Mouse (Mus musculus): Measurements from ENCODE around the gene Sh2d3c. TPM values are rescaled to one million over a fixed set of nuclear protein-coding genes. Genes with fewer than 3 reads are reported as not detected.

Gene Sh2d3c
- polyA plus RNA-seq, 1 experiment from 2014 or later, result 28.6 TPM

DNA sequence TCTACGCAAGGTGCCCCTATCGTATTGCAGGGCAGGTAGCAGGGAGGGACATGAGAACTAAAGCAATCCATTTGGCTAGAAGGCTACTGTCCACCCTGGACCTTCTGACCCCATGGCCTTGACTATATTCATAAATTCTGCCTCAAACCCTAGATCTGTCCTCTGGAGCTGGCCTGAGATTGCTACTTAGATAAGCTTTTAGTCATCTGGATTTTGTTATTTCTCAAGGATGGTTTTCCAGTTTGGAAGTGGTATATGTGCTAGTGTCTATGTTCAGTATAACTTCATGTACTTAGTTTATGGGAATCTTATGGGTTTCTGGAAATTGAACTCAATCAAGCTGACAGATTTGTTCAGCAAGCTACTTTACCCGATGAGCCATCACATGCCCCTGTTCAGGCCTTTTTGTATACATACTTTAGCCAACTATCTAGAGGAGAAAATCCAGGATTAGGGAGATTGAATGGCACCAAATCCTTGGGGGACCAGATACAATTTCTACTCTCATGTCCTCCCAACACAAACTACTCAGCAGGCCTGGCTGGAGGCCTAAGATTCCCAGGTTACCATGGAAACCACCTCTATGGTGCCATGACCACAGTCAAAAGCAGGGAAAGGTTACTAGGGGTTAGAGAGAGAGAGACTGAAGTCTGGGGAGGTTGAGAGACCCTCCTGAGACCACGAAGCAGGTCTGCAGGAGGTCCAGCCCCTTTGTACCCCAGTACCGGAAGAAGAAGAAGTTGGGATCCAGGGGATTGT, 48.7 kb downstream of the Sh2d3c start:
- no peaks in the 10 kb centered on the region for H3K36me3 ChIP-seq (replicated peaks)
- DNase-seq (ENCODE audit: extremely low spot score, low spot score), result no peak
- H3K4me3 ChIP-seq, result no peak overlapping the region
- H3K27me3 ChIP-seq (ENCODE audit: poor library complexity, severe bottlenecking), result no peaks in the 10 kb centered on the region
- H3K9me3 ChIP-seq, result no peaks in the 10 kb centered on the region
- peak overlapping the region; percentile 40; the same call in 1 of the 2 replicates for H3K27ac ChIP-seq
- peaks cover 41% of the 10 kb centered on the region for H3K4me1 ChIP-seq
- WGBS, result 71% methylated on average over 5 of the region's 5 CpGs

DNA sequence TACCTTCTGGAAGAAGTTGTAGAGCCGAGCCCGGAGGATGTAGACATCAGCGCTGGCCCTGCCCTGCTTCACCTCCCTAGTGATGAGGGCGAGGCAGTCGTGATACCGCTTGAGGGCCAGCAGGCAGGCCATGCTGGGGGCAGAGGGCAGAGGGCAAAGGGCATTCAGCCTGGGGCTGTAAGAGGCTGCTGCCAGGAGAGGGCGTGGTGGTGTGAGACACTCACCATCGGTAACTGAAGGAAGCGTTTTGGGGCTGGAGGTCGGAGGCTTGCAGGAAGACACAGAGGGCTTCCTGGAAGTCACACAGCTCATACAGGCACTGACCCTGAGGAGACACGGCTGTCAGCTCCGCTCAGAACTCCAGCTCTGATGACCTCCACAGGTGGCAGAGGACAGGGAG, 51.0 kb downstream of the Sh2d3c start:
- peaks cover 9% of the 10 kb centered on the region for H3K27me3 ChIP-seq (ENCODE audit: poor library complexity, severe bottlenecking)
- H3K36me3 ChIP-seq (replicated peaks), result no peaks in the 10 kb centered on the region
- H3K4me1 ChIP-seq, result peaks cover 62% of the 10 kb centered on the region
- no peaks in the 10 kb centered on the region for H3K9me3 ChIP-seq
- WGBS, result 32% methylated on average over 12 of the region's 12 CpGs
- no peak for DNase-seq (ENCODE audit: extremely low spot score, low spot score)
- no peak overlapping the region for H3K27ac ChIP-seq
- no peak overlapping the region for H3K4me3 ChIP-seq

DNA sequence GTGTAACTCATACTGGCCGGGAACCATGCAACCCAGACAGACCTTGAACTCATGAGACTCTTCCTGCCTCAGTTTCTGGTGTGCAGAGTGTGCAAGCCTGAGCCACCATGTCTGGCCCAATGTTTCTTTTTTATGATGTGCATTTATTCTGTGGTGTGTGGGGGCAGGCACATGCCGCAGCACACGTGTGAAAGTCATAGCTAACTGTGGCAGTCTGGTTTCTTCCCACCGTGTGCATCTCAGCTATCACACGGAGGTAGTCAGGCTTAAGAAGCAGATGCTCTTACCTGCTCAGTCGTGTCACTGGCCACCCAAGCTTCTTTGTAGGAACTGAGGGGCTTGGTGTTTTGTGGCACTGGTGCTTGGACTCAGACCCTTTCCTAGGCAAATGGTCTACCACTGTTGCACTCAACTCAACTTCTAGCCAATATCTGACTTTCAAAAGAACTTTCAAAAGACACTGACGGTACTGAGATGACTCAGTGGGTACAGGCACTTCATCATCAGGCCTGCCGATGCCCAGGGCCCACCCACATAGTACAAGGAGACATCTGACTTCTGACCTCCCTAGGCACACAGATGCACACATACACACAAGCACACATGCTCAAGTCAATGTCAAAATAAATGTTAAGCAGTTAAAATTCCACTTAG, 51.9 kb downstream of the Sh2d3c start:
- 85% methylated on average over 8 of the region's 8 CpGs for WGBS
- no peak for DNase-seq (ENCODE audit: extremely low spot score, low spot score)
- H3K27me3 ChIP-seq (ENCODE audit: poor library complexity, severe bottlenecking), result peaks cover 15% of the 10 kb centered on the region
- no peaks in the 10 kb centered on the region for H3K36me3 ChIP-seq (replicated peaks)
- H3K9me3 ChIP-seq, result no peaks in the 10 kb centered on the region
- peaks cover 55% of the 10 kb centered on the region for H3K4me1 ChIP-seq
- no peak overlapping the region for H3K27ac ChIP-seq
- H3K4me3 ChIP-seq, result no peak overlapping the region

DNA sequence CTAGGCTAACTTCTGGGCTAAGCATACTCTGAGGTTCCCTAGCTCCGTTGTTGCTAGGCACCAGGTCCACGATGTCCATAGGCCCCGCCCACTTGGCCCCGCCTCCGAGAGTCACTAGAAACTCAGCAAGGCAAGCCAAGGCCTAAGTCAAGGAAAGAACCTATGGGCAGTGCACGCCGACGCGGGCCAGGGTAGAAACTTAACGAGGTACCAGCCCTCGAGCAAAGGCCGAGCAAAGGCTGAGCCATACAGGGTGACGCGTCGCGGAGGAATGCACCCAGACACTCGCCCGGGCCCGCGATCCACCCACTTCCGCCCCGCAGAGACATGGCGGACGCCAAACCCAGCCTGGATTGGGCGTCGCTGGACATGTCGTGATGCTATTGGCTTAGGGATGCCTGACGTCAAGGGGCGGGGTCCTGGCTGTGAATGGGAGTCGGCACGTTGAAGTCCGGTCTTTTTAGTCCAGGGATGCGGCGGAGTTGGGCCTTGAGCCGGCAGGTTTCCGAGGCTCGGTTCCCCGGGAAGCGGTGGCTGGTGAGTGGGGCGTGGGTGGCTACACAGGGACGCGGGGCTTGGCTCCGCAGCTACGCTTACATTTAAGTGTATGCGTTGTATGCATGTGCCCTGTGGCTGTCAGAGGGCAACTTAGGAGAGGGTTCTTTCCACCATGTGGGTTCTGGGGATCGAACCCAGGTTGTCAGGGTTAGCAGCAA, 54.7 kb downstream of the Sh2d3c start, which contains the start of the genes Ttc16 and Ptrh1:
Ttc16 (minus strand) TSS at position 275 of the 716 bp plus-strand sequence.
Ptrh1 (plus strand) TSS at position 428 of the 716 bp plus-strand sequence.
- H3K27ac ChIP-seq, result peak within 1 kb of the TSS; percentile 85

DNA sequence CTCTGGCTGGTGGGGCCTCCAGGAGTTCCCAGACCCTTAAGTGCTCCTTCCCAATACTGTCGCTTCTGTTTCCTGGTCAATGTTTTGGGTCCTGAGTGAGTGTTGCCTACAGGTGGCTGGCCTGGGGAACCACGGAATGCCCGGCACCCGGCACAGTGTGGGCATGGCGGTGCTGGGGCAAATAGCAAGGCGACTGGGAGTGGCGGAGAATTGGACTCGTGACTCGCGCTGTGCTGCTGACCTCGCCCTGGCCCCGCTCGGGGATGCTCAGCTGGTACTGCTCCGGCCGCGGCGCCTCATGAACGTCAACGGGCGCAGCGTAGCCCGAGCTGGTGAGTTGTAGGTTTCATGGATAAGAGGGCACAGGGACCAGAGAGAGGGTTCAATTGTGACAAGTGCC, 55.3 kb downstream of the Sh2d3c start:
- Histone ChIP-seq H3K4me1 (peaks cover 40% of the 10 kb centered on the region), H3K4me3 (peak overlapping the region; percentile 73), H3K36me3 (replicated peaks) (no peaks in the 10 kb centered on the region), H3K9me3 (no peaks in the 10 kb centered on the region), H3K27ac (0 out of 2 replicates have a peak overlapping the region, but pooled peaks have one; percentile 1), H3K27me3 (ENCODE audit: poor library complexity, severe bottlenecking) (peaks cover 15% of the 10 kb centered on the region)
- 22% methylated on average over 22 of the region's 22 CpGs for WGBS
- DNase-seq (ENCODE audit: extremely low spot score, low spot score), result no peak

More for the DNA sequence above, 54.7 kb downstream of the Sh2d3c start, which contains the start of the genes Ttc16 and Ptrh1:
- DNase-seq (ENCODE audit: extremely low spot score, low spot score), result peak; percentile 98
- H3K4me1 ChIP-seq, result peaks cover 41% of the 10 kb centered on the region
- peak within 1 kb of the TSS; percentile 73 for H3K4me3 ChIP-seq
- no peaks in the 10 kb centered on the region for H3K9me3 ChIP-seq
- under 1% methylated on average over 46 of the region's 46 CpGs for WGBS
- H3K36me3 ChIP-seq (replicated peaks), result no peaks in the 10 kb centered on the region
- peaks cover 15% of the 10 kb centered on the region for H3K27me3 ChIP-seq (ENCODE audit: poor library complexity, severe bottlenecking)

DNA sequence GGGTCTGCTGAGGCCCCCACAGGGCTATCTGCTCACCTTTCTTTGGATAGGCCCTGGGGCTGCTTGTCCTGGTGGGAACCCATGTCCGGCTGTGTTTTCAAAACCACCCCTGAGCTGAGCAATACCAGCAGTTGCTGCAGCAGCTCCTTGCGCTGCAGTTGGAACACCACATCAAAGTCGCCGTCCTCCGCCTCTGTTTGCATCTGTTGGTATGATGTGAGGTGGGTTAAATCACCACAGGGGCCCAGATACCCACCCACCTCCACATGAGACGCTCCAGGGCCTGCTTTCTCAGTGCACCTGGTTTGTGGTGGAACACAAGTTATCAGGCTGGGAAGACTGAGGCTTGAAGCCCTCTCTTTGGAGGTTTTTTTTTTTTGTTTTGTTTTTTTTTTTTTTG, 57.2 kb downstream of the Sh2d3c start:
- no peak overlapping the region for H3K27ac ChIP-seq
- WGBS, result 92% methylated on average over 6 of the region's 6 CpGs
- DNase-seq (ENCODE audit: extremely low spot score, low spot score), result no peak

DNA sequence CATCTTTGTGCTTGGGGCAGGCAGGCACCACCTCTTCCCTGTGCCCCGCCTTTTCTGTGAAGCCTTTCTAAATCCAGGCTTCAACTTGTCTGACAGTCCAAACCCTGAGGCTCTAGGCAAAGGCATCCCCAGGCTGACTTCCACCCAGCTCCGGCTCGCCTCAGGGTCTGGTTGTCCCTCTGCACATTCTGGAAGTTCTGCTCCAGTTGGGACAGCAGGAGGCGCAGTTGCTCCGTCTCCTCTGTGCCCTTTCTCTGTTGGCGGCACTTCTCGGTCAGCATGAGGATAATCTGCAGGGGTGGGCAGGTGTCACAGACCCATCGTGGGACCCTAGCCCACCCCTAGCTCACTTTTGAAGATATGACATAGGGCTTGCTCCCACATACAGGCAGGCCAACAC, 58.3 kb downstream of the Sh2d3c start:
- H3K36me3 ChIP-seq (replicated peaks), result no peaks in the 10 kb centered on the region
- 20% methylated on average over 8 of the region's 8 CpGs for WGBS
- H3K9me3 ChIP-seq, result no peaks in the 10 kb centered on the region
- H3K27me3 ChIP-seq (ENCODE audit: poor library complexity, severe bottlenecking), result peaks cover 15% of the 10 kb centered on the region
- no peak overlapping the region for H3K27ac ChIP-seq
- H3K4me1 ChIP-seq, result peaks cover 34% of the 10 kb centered on the region
- H3K4me3 ChIP-seq, result no peak overlapping the region
- peak; percentile 57 for DNase-seq (ENCODE audit: extremely low spot score, low spot score)

More for the DNA sequence above, 57.2 kb downstream of the Sh2d3c start:
- peaks cover 30% of the 10 kb centered on the region for H3K4me1 ChIP-seq
- no peak overlapping the region for H3K4me3 ChIP-seq
- H3K27me3 ChIP-seq (ENCODE audit: poor library complexity, severe bottlenecking), result peaks cover 15% of the 10 kb centered on the region
- H3K9me3 ChIP-seq, result no peaks in the 10 kb centered on the region
- H3K36me3 ChIP-seq (replicated peaks), result no peaks in the 10 kb centered on the region

DNA sequence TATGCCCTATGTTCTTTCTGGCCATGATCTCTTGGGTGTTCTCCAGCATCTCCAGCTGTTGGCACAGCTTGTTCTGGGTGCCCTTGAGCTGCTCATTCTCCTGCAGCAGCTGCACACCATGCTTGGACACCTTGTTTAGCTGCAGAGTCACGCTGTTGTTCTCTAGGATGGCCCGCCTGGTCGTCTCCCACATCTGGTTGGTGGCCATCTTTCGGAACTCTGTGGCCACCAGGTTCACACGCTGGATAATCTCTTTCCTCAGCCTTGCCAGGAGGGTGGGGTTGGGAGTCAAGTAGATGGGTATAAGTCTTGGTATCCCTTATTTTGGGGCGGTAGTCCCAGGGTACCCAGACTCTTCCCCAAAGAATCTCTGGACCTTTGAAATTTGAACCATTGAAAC, 58.9 kb downstream of the Sh2d3c start:
- H3K36me3 ChIP-seq (replicated peaks), result no peaks in the 10 kb centered on the region
- H3K4me1 ChIP-seq, result peaks cover 38% of the 10 kb centered on the region
- H3K27ac ChIP-seq, result no peak overlapping the region
- peaks cover 15% of the 10 kb centered on the region for H3K27me3 ChIP-seq (ENCODE audit: poor library complexity, severe bottlenecking)
- DNase-seq (ENCODE audit: extremely low spot score, low spot score), result no peak
- 87% methylated on average over 6 of the region's 6 CpGs for WGBS
- H3K9me3 ChIP-seq, result no peaks in the 10 kb centered on the region
- H3K4me3 ChIP-seq, result no peak overlapping the region

DNA sequence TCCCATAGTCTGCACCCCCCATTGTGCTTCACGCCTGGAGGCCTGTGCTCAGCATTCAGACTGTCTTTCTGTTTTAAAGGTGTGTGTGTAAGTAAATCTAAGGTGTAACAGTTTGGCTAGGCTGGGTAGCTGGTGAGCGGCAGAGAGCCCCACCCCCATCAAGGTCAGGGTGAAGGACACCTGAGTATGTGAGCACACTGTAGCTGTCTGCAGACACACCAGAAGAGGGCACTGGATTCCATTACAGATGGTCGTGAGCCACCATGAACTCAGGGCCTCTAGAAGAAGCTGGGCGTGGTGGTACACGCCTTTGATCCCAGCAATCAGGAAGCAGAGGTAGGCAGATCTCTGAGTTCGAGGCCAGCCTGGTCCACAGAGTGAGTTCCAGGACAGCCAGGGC, 60.9 kb downstream of the Sh2d3c start:
- H3K27ac ChIP-seq, result no peak overlapping the region
- 84% methylated on average over 6 of the region's 6 CpGs for WGBS
- no peak overlapping the region for H3K4me3 ChIP-seq
- H3K4me1 ChIP-seq, result peaks cover 20% of the 10 kb centered on the region
- no peaks in the 10 kb centered on the region for H3K9me3 ChIP-seq
- H3K36me3 ChIP-seq (replicated peaks), result no peaks in the 10 kb centered on the region
- peaks cover 8% of the 10 kb centered on the region for H3K27me3 ChIP-seq (ENCODE audit: poor library complexity, severe bottlenecking)
- no peak for DNase-seq (ENCODE audit: extremely low spot score, low spot score)

DNA sequence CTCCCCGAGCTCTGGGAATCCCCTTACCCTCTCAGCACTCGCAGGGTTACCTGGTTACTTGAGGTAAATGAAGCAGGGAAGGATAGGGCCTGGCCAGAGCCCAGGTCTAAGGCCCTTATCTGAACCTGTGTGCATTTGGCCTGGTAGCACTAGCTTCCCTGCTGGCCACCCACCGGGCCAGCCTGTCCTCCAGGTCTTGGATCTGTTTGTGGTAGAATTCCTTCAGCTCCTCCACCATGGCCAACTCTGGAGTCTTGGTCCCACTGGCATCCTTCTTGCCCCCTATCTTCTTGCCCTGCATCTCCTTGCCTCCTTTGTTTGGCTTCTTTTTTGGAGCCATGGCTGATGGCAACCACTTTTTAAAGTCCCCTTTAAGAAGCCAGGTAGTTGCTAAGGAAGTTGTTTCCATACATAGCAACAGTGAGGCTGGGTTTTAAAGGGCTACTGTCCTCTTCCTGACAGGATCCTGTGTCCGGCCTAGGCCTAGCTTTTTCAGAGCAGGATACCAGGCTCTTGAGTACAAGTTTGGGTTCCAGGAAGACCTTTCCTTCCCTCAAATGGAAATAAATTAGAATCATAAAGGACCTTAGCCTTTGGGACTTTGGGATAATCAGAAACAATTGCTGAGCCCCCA, 63.3 kb downstream of the Sh2d3c start, which contains the start of gene Cfap157:
Cfap157 (minus strand) TSS at position 381 of the 634 bp plus-strand sequence.
- H3K4me3 ChIP-seq, result no peak within 1 kb of the TSS
- H3K4me1 ChIP-seq, result peaks cover 14% of the 10 kb centered on the region
- peak within 1 kb of the TSS; percentile 51; the same call in 1 of the 2 replicates for H3K27ac ChIP-seq
- no peaks in the 10 kb centered on the region for H3K9me3 ChIP-seq
- DNase-seq (ENCODE audit: extremely low spot score, low spot score), result no peak
- no peaks in the 10 kb centered on the region for H3K36me3 ChIP-seq (replicated peaks)
- 64% methylated on average over 4 of the region's 4 CpGs for WGBS
- H3K27me3 ChIP-seq (ENCODE audit: poor library complexity, severe bottlenecking), result no peaks in the 10 kb centered on the region; the same call in none of the 2 replicates

DNA sequence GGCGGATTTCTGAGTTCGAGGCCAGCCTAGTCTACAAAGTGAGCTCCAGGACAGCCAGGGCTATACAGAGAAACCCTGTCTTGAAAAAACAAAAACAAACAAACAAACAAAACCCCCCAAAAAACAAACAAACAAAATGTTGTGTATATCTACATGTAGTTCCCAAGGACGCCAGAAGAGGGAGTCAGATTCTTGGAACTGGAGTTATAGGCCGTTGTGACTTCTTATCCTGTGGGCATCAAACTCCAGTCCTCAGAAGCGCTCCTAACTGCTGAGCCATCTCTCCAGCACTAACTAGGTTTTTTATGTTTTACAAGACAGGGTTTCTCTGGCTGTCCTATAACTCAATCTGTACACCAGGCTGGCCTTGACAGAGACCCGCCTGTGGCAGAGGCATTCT, 66.3 kb downstream of the Sh2d3c start:
- 63% methylated on average over 6 of the region's 6 CpGs for WGBS
- H3K27me3 ChIP-seq (ENCODE audit: poor library complexity, severe bottlenecking), result no peaks in the 10 kb centered on the region
- no peaks in the 10 kb centered on the region for H3K9me3 ChIP-seq
- 0 out of 2 replicates have a peak, but pooled peaks cover 3% of the 10 kb centered on the region for H3K36me3 ChIP-seq (replicated peaks)
- H3K27ac ChIP-seq, result no peak overlapping the region
- H3K4me1 ChIP-seq, result peaks cover 9% of the 10 kb centered on the region
- H3K4me3 ChIP-seq, result no peak overlapping the region
- no peak for DNase-seq (ENCODE audit: extremely low spot score, low spot score)

DNA sequence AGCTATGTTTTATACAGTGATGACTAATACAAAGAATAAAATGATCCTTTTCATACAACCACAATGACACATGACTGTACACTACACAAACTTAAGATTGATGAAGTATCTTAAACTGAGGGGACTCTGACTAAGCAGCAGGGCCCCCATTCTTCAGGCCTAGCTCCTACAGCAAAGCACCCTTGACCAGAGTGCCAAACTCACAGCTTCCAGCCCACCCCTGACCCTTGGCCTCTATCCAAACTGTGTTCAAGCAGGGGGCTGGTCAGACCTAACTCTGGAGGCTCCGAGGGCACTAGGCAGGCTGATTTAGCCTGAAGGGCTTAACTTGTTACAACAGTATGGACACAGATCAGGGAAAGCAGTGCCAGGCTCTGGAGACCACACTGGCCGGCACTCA, 67.7 kb downstream of the Sh2d3c start:
- no peak overlapping the region for H3K27ac ChIP-seq
- peaks cover 9% of the 10 kb centered on the region for H3K4me1 ChIP-seq
- H3K27me3 ChIP-seq (ENCODE audit: poor library complexity, severe bottlenecking), result no peaks in the 10 kb centered on the region
- no peak for DNase-seq (ENCODE audit: extremely low spot score, low spot score)
- no peaks in the 10 kb centered on the region for H3K9me3 ChIP-seq
- H3K4me3 ChIP-seq, result no peak overlapping the region
- WGBS, result 59% methylated on average over 2 of the region's 2 CpGs
- peaks cover 5% of the 10 kb centered on the region; the same call in 1 of the 2 replicates for H3K36me3 ChIP-seq (replicated peaks)

Data from forebrain, embryonic 10.5 days (tissue).